Mouse (Mus musculus): ENCODE results near the gene Rpl19.

The Rpl19 gene

GRCm38 (mm10) chr11:98026570-98027296 lies at the start of gene Rpl19:
TSS of gene Rpl19 (plus strand) at chr11:98026710.
- peak; percentile 97 for DNase-seq (ENCODE audit: low read depth, low spot score)

GRCm38 (mm10) chr11:97977797-97978196 lies 48.7 kb upstream of the Rpl19 start:
- DNase-seq (ENCODE audit: low read depth, low spot score) = no peak

- no peak for DNase-seq (ENCODE audit: low read depth, low spot score)
These were observed 48.1 kb upstream of the Rpl19 start for GRCm38 (mm10) chr11:97978392-97978791.

- no peak for DNase-seq (ENCODE audit: low read depth, low spot score)
These were observed 46.5 kb upstream of the Rpl19 start for GRCm38 (mm10) chr11:97979824-97980495.

- DNase-seq (ENCODE audit: low read depth, low spot score) = peak; percentile 46
These were observed 46.0 kb upstream of the Rpl19 start for GRCm38 (mm10) chr11:97980531-97980966.

- DNase-seq (ENCODE audit: low read depth, low spot score) = no peak
These were observed 43.8 kb upstream of the Rpl19 start for GRCm38 (mm10) chr11:97982721-97983120.

- DNase-seq (ENCODE audit: low read depth, low spot score) = no peak
These were observed 43.0 kb upstream of the Rpl19 start for GRCm38 (mm10) chr11:97983506-97983905.

GRCm38 (mm10) chr11:97983983-97984382 lies 42.5 kb upstream of the Rpl19 start:
- no peak for DNase-seq (ENCODE audit: low read depth, low spot score)

- no peak for DNase-seq (ENCODE audit: low read depth, low spot score)
These were observed 40.5 kb upstream of the Rpl19 start, which contains the start of gene Plxdc1 for GRCm38 (mm10) chr11:97985727-97986677. TSS of gene Plxdc1 (minus strand) at chr11:97986444.

GRCm38 (mm10) chr11:97986738-97987465 lies 39.6 kb upstream of the Rpl19 start:
- no peak for DNase-seq (ENCODE audit: low read depth, low spot score)

GRCm38 (mm10) chr11:97987551-97988526 lies 38.7 kb upstream of the Rpl19 start:
- DNase-seq (ENCODE audit: low read depth, low spot score) = peak; percentile 93

- DNase-seq (ENCODE audit: low read depth, low spot score) = peak; percentile 88
These were observed 37.9 kb upstream of the Rpl19 start for GRCm38 (mm10) chr11:97988530-97989096.

- DNase-seq (ENCODE audit: low read depth, low spot score) = peak; percentile 71
These were observed 31.9 kb upstream of the Rpl19 start for GRCm38 (mm10) chr11:97994539-97995100.

GRCm38 (mm10) chr11:97995564-97996288 lies 30.8 kb upstream of the Rpl19 start, which contains the start of gene Arl5c:
TSS of gene Arl5c (minus strand) at chr11:97996181.
- DNase-seq (ENCODE audit: low read depth, low spot score) = peak; percentile 42

GRCm38 (mm10) chr11:97996691-97997090 lies 29.8 kb upstream of the Rpl19 start:
- no peak for DNase-seq (ENCODE audit: low read depth, low spot score)

GRCm38 (mm10) chr11:97997387-97997960 lies 29.0 kb upstream of the Rpl19 start:
- no peak for DNase-seq (ENCODE audit: low read depth, low spot score)

- no peak for DNase-seq (ENCODE audit: low read depth, low spot score)
These were observed 28.3 kb upstream of the Rpl19 start for GRCm38 (mm10) chr11:97998074-97998793.
